Mouse (Mus musculus): ENCODE data around the gene Sae1. TPM values are rescaled to one million over a fixed set of nuclear protein-coding genes. Genes with fewer than 3 reads are reported as not detected.

Sae1 gene
- polyA plus RNA-seq, 1 experiment from 2014 or later = 184 TPM

DNA sequence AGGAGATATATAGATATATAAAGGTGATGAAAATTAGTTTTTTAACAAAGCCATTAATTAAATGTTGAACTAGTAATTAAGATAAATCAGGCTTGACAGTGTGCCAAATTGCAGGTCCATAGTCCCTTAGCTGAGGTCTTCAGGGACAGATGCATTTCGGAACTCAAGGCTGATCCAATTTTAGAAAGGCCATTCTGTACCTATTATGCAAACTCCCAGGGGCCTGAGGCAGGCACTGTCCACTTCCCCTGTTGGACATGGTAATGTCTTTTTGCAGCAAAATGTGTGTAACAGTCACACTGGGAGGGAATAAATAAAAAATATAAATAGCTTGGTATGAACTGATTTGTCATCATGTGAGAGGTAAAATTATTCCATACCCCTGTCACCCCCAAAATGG, 116.5 kb downstream of the Sae1 start:
- peaks cover 9% of the 10 kb centered on the region for H3K36me3 ChIP-seq (ENCODE audit: insufficient read depth, low read length)
- H3K4me3 ChIP-seq (replicated peaks; ENCODE audit: low read depth, low read length) = no peak overlapping the region
- no peak overlapping the region for H3K4me2 ChIP-seq (ENCODE audit: low read length)
- ATAC-seq (replicated peaks; ENCODE audit: low FRiP score, low read depth) = no peak
- H3K9ac ChIP-seq (ENCODE audit: low read depth, low read length) = no peak overlapping the region
- H3K9me3 ChIP-seq (replicated peaks; ENCODE audit: low read length) = no peaks in the 10 kb centered on the region
- H3K4me1 ChIP-seq (replicated peaks; ENCODE audit: insufficient read depth, low read length) = peaks cover 5% of the 10 kb centered on the region
- DNase-seq (ENCODE audit: low spot score) = no peak
- no peak overlapping the region for H3K27ac ChIP-seq
- TF ChIP-seq CTCF (IDR thresholded peaks at IDR 0.05; ENCODE audit: low read depth) = no peak
- 69% methylated on average over 1 of the region's 1 CpGs for WGBS
- no peaks in the 10 kb centered on the region for H3K27me3 ChIP-seq (ENCODE audit: insufficient read depth, low read length)

Other genes with a start within 250 kb of the Sae1 start
- gene Meis3, start 212.7 kb downstream of the Sae1 start, polyA plus RNA-seq (2015; fragmentation: Nextera tagmentation; extraction: Ambion mirVana) = 12.9 and 16.7 TPM in 2 replicates
- gene Dhx34, start 165.8 kb downstream of the Sae1 start, polyA plus RNA-seq (2015; fragmentation: Nextera tagmentation; extraction: Ambion mirVana) = 11.6 and 12.1 TPM in 2 replicates
- 0.08 and 0.11 TPM in 2 replicates for gene C5ar2, start 143.7 kb downstream of the Sae1 start, polyA plus RNA-seq (2015; fragmentation: Nextera tagmentation; extraction: Ambion mirVana)
- gene C5ar1, start 128.3 kb downstream of the Sae1 start, polyA plus RNA-seq (2015; fragmentation: Nextera tagmentation; extraction: Ambion mirVana) = 3.1 and 3.4 TPM in 2 replicates
- gene Inafm1, start 114.2 kb downstream of the Sae1 start, polyA plus RNA-seq (2015; fragmentation: Nextera tagmentation; extraction: Ambion mirVana) = 28.2 and 32.0 TPM in 2 replicates
- gene Ccdc9, start 101.0 kb downstream of the Sae1 start, polyA plus RNA-seq (2015; fragmentation: Nextera tagmentation; extraction: Ambion mirVana) = 14.2 and 17.1 TPM in 2 replicates
- gene Bbc3, start 79.4 kb downstream of the Sae1 start, polyA plus RNA-seq (2015; fragmentation: Nextera tagmentation; extraction: Ambion mirVana) = 12.4 and 13.1 TPM in 2 replicates
- gene Zc3h4, start 13.1 kb upstream of the Sae1 start, polyA plus RNA-seq (2015; fragmentation: Nextera tagmentation; extraction: Ambion mirVana) = 9.6 and 10.4 TPM in 2 replicates
- gene Tmem160, start 65.0 kb upstream of the Sae1 start, polyA plus RNA-seq (2015; fragmentation: Nextera tagmentation; extraction: Ambion mirVana) = 74.2 and 81.9 TPM in 2 replicates
- 0.33 TPM in 2 replicates for gene Npas1, start 89.9 kb upstream of the Sae1 start, polyA plus RNA-seq (2015; fragmentation: Nextera tagmentation; extraction: Ambion mirVana)
- gene Arhgap35, start 227.2 kb upstream of the Sae1 start, polyA plus RNA-seq (2015; fragmentation: Nextera tagmentation; extraction: Ambion mirVana) = 10.3 and 10.9 TPM in 2 replicates